Mouse (Mus musculus) C2C12 (cell line): Measurements from ENCODE around the gene 9530053A07Rik.

Source experiments
- CTCF ChIP-seq: IDR thresholded peaks from one replicate; pipeline ENCODE4 v1.5.1; 2011; ENCODE audit not compliant: control insufficient read depth, insufficient read depth, insufficient read length
- MAX ChIP-seq: IDR thresholded peaks from one replicate; pipeline ENCODE4 v1.6.1; 2011; ENCODE audit warnings: mild to moderate bottlenecking, control low read depth

- peak; percentile 84 for TF ChIP-seq CTCF
- TF ChIP-seq MAX: no peak
Measured at GRCm38 (mm10) chr7:28214142-28214541, 84.9 kb downstream of the 9530053A07Rik start.
